Mouse (Mus musculus) olfactory bulb, adult 2 months (tissue): ENCODE measurements around the gene Cacna1a.

Source experiments
- CTCF ChIP-seq: fragments of 200-500 bp; IDR thresholded peaks from 2 replicates; pipeline ENCODE4 v1.5.1; 2012; ENCODE audit warnings: low read depth, mild to moderate bottlenecking, low read length, moderate library complexity; ENCODE audit not compliant: insufficient read depth
- POLR2A ChIP-seq: fragments of 200-500 bp; IDR thresholded peaks from 2 replicates; pipeline ENCODE4 v1.6.1; 2012; ENCODE audit warnings: mild to moderate bottlenecking, low read depth, low read length, moderate library complexity; ENCODE audit not compliant: insufficient read depth

GRCm38 (mm10) chr8:84389173-84389572, 933 bp downstream of the Cacna1a start:
- TF ChIP-seq CTCF (no peak), POLR2A (no peak)
